Mouse (Mus musculus) testis, adult 2 months (tissue): ENCODE results near the gene Hhatl. TPM values are rescaled to one million over a fixed set of nuclear protein-coding genes. Genes with fewer than 3 reads are reported as not detected.

Experiments
- H3K27ac ChIP-seq: fragments of 200-500 bp; 2 replicates; pipeline ENCODE4 v1.5.1; 2012; ENCODE audit warnings: low read depth, low read length; ENCODE audit not compliant: control insufficient read depth, insufficient read depth
- H3K27me3 ChIP-seq: fragments of 200-500 bp; 2 replicates; pipeline ENCODE4 v1.6.1; 2012; ENCODE audit warnings: mild to moderate bottlenecking, low read length, moderate library complexity; ENCODE audit not compliant: control insufficient read depth, insufficient read depth
- H3K36me3 ChIP-seq: fragments of 200-500 bp; 2 replicates; pipeline ENCODE4 v1.6.1; 2012; ENCODE audit warnings: mild to moderate bottlenecking, low read length; ENCODE audit not compliant: control insufficient read depth, insufficient read depth
- H3K4me1 ChIP-seq: fragments of 200-500 bp; 2 replicates; pipeline ENCODE4 v1.6.1; 2012; ENCODE audit warnings: low read length; ENCODE audit not compliant: control insufficient read depth, insufficient read depth
- H3K4me3 ChIP-seq: fragments of 200-500 bp; 2 replicates; pipeline ENCODE4 v1.5.1; 2012; ENCODE audit warnings: low read depth, mild to moderate bottlenecking, low read length, moderate library complexity, mixed read lengths; ENCODE audit not compliant: control insufficient read depth
- CTCF ChIP-seq: fragments of 200-500 bp; IDR thresholded peaks from 2 replicates; pipeline ENCODE4 v1.5.1; 2012; ENCODE audit warnings: low read depth, mild to moderate bottlenecking, inconsistent platforms, low read length, moderate library complexity; ENCODE audit not compliant: control insufficient read depth, insufficient read depth, insufficient replicate concordance
- POLR2A ChIP-seq: fragments of 200-500 bp; IDR thresholded peaks from 2 replicates; pipeline ENCODE4 v1.6.1; 2012; ENCODE audit warnings: low read depth, mild to moderate bottlenecking, inconsistent platforms, low read length, moderate library complexity; ENCODE audit not compliant: control insufficient read depth
- polyA plus RNA-seq: library from polyadenylated mRNA; depleted of rRNA; stranded (reverse); fragments of >200 nt; gene quantifications from 2 replicates; pipeline ENCODE4 v1.2.3, GENCODE M21; 2012; rRNA removed

The Hhatl gene
- polyA plus RNA-seq, 1 experiment: 19.8 TPM

- no peaks in the 10 kb centered on the region for H3K4me1 ChIP-seq
- no peak overlapping the region for H3K27ac ChIP-seq
- no peak overlapping the region for H3K4me3 ChIP-seq
- H3K36me3 ChIP-seq: peaks cover 8% of the 10 kb centered on the region
- H3K27me3 ChIP-seq: no peaks in the 10 kb centered on the region
- TF ChIP-seq CTCF: no peak
- no peak for TF ChIP-seq POLR2A
Measured at GRCm38 (mm10) chr9:121740490-121740889, 51.8 kb downstream of the Hhatl start.

Other genes with a start within 250 kb of the Hhatl start
- gene Lyzl4, start 150.4 kb downstream of the Hhatl start, polyA plus RNA-seq: 136 and 145 TPM in 2 replicates
- 0.42 and 0.96 TPM in 2 replicates for gene Vipr1, start 149.8 kb downstream of the Hhatl start, polyA plus RNA-seq
- gene Sec22c, start 87.0 kb downstream of the Hhatl start, polyA plus RNA-seq: 9.7 and 11.0 TPM in 2 replicates
- gene Ss18l2, start 82.2 kb downstream of the Hhatl start, polyA plus RNA-seq: 10.1 and 11.6 TPM in 2 replicates
- 58.4 and 61.9 TPM in 2 replicates for gene Nktr, start 73.3 kb downstream of the Hhatl start, polyA plus RNA-seq
- gene Zfp651, start 33.2 kb downstream of the Hhatl start, polyA plus RNA-seq: 4.9 and 5.3 TPM in 2 replicates
- 0.14 and 0.23 TPM in 2 replicates for gene Klhl40, start 14.9 kb downstream of the Hhatl start, polyA plus RNA-seq
- 109 and 125 TPM in 2 replicates for gene Ccdc13, start 47.0 kb upstream of the Hhatl start, polyA plus RNA-seq
- 42.4 and 43.9 TPM in 2 replicates for gene Higd1a, start 65.9 kb upstream of the Hhatl start, polyA plus RNA-seq
- gene Ackr2, start 105.8 kb upstream of the Hhatl start, polyA plus RNA-seq: 0.32 and 0.59 TPM in 2 replicates
- not detected in 2 replicates for gene Cyp8b1, start 123.8 kb upstream of the Hhatl start, polyA plus RNA-seq
- 0.54 and 0.70 TPM in 2 replicates for gene Fam198a, start 158.5 kb upstream of the Hhatl start, polyA plus RNA-seq
- gene Pomgnt2, start 204.6 kb upstream of the Hhatl start, polyA plus RNA-seq: 6.2 and 8.7 TPM in 2 replicates